Mouse (Mus musculus) CH12.LX (cell line): ENCODE data around the gene Rtn2. TPM values are rescaled to one million over a fixed set of nuclear protein-coding genes. Genes with fewer than 3 reads are reported as not detected.

Source experiments
- DNase-seq: peaks from one replicate; pipeline ENCODE4 v3.0.0-alpha.2; 2013; ENCODE audit errors: extremely low read depth
- H3K27ac ChIP-seq: 2 replicates; pipeline ENCODE4 v1.5.1; 2012; ENCODE audit warnings: low read depth, mild to moderate bottlenecking, control low read depth, moderate library complexity; ENCODE audit not compliant: insufficient read depth
- H3K27me3 ChIP-seq: replicated peaks from 2 replicates; pipeline ENCODE3; 2012; ENCODE audit warnings: inconsistent platforms
- H3K36me3 ChIP-seq, 2 experiments: replicated peaks in 1 of 2; 2 replicates each; pipeline versions ENCODE3 to v1.6.1; 2012; ENCODE audit warnings: inconsistent platforms in 1 of 2, low read length in 1 of 2, mild to moderate bottlenecking in 1 of 2, mixed read lengths in 1 of 2, moderate library complexity in 1 of 2; ENCODE audit not compliant: control insufficient read depth in 1 of 2, insufficient read depth in 1 of 2
- H3K4me1 ChIP-seq, 2 experiments: 2 replicates each; pipeline ENCODE4 v1.6.1; 2012; ENCODE audit warnings: inconsistent platforms in 1 of 2, moderate library complexity in 1 of 2; ENCODE audit not compliant: insufficient read depth in 2 of 2, control insufficient read depth in 1 of 2
- H3K4me2 ChIP-seq: 2 replicates; pipeline ENCODE4 v1.6.1; 2012; ENCODE audit warnings: low read depth, mild to moderate bottlenecking, control low read depth; ENCODE audit not compliant: poor library complexity, insufficient read depth, severe bottlenecking
- H3K4me3 ChIP-seq, 3 experiments: fragments of 150-350 bp in 1 of 3; sonication (generic) in 1 of 3; replicated peaks in 1 of 3; 2 replicates each; pipeline versions ENCODE3 to v1.5.1; 2011 to 2012; ENCODE audit warnings: low read depth in 2 of 3, low read length in 2 of 3, mild to moderate bottlenecking in 2 of 3, moderate library complexity in 2 of 3, control low read depth in 1 of 3, improper control_type of control experiment in 1 of 3, inconsistent platforms in 1 of 3, mixed read lengths in 1 of 3; ENCODE audit not compliant: poor library complexity in 1 of 3
- H3K79me2 ChIP-seq: replicated peaks from 2 replicates; pipeline ENCODE4 v1.6.1; 2012; ENCODE audit warnings: mild to moderate bottlenecking, moderate library complexity; ENCODE audit not compliant: control insufficient read depth, poor library complexity, insufficient read depth, severe bottlenecking; ENCODE audit errors: extremely low read depth
- H3K9ac ChIP-seq: 2 replicates; pipeline ENCODE4 v1.6.1; 2012; ENCODE audit warnings: low read depth, mild to moderate bottlenecking, control low read depth, moderate library complexity; ENCODE audit not compliant: insufficient read depth
- H3K9me3 ChIP-seq: replicated peaks from 2 replicates; pipeline ENCODE3; 2012; ENCODE audit warnings: low read length, inconsistent platforms, mixed read lengths
- BHLHE40 ChIP-seq: IDR thresholded peaks from 2 replicates; pipeline ENCODE4 v1.6.1; 2011; ENCODE audit warnings: mild to moderate bottlenecking, low read depth, low read length, improper control_type of control experiment
- CHD1 ChIP-seq: IDR thresholded peaks from 2 replicates; pipeline ENCODE4 v1.6.1; 2012; ENCODE audit warnings: low read depth, low read length, improper control_type of control experiment, inconsistent platforms
- CHD2 ChIP-seq: IDR thresholded peaks from 2 replicates; pipeline ENCODE4 v1.6.1; 2011; ENCODE audit warnings: low read length, improper control_type of control experiment
- CTCF ChIP-seq, 2 experiments: IDR thresholded peaks in 1 of 2; conservative IDR thresholded peaks in 1 of 2; 2 replicates each; pipeline ENCODE4 v1.5.1; 2011 to 2012; ENCODE audit warnings: low read depth in 2 of 2, low read length in 2 of 2, improper control_type of control experiment in 1 of 2, inconsistent platforms in 1 of 2, mild to moderate bottlenecking in 1 of 2, moderate library complexity in 1 of 2
- E2F4 ChIP-seq: IDR thresholded peaks from 2 replicates; pipeline ENCODE4 v1.6.1; 2011; ENCODE audit warnings: low read depth, low read length, improper control_type of control experiment; ENCODE audit not compliant: insufficient replicate concordance
- ELF1 ChIP-seq: IDR thresholded peaks from 2 replicates; pipeline ENCODE4 v1.6.1; 2014; ENCODE audit warnings: low read depth, mild to moderate bottlenecking, inconsistent platforms, low read length, improper control_type of control experiment
- EP300 ChIP-seq: IDR thresholded peaks from 2 replicates; pipeline ENCODE4 v1.6.1; 2011; ENCODE audit warnings: low read length, improper control_type of control experiment
- ETS1 ChIP-seq: conservative IDR thresholded peaks from 2 replicates; pipeline ENCODE4 v1.6.1; 2012; ENCODE audit warnings: low read depth, mild to moderate bottlenecking, inconsistent platforms, low read length, improper control_type of control experiment, moderate library complexity
- GABPA ChIP-seq: IDR thresholded peaks from 2 replicates; pipeline ENCODE4 v1.6.1; 2012; ENCODE audit warnings: low read depth, low read length, improper control_type of control experiment, inconsistent platforms; ENCODE audit not compliant: insufficient replicate concordance
- HCFC1 ChIP-seq: IDR thresholded peaks from 2 replicates; pipeline ENCODE4 v1.6.1; 2012; ENCODE audit warnings: low read depth, mild to moderate bottlenecking, inconsistent platforms, low read length, improper control_type of control experiment
- IRF4 ChIP-seq: IDR thresholded peaks from 2 replicates; pipeline ENCODE4 v1.6.1; 2014; ENCODE audit warnings: low read depth, mild to moderate bottlenecking, inconsistent platforms, low read length, improper control_type of control experiment
- JUN ChIP-seq: IDR thresholded peaks from 2 replicates; pipeline ENCODE4 v1.6.1; 2011; ENCODE audit warnings: low read depth, mild to moderate bottlenecking, low read length, improper control_type of control experiment, moderate library complexity; ENCODE audit not compliant: insufficient read depth
- JUND ChIP-seq: conservative IDR thresholded peaks from 2 replicates; pipeline ENCODE4 v1.6.1; 2011; ENCODE audit warnings: low read depth, low read length, improper control_type of control experiment
- KAT2A ChIP-seq: IDR thresholded peaks from 2 replicates; pipeline ENCODE4 v1.6.1; 2012; ENCODE audit warnings: low read length, improper control_type of control experiment, inconsistent platforms; ENCODE audit not compliant: insufficient replicate concordance
- MAFK ChIP-seq: IDR thresholded peaks from 2 replicates; pipeline ENCODE4 v1.6.1; 2011; ENCODE audit warnings: low read length, improper control_type of control experiment; ENCODE audit not compliant: insufficient replicate concordance
- MAX ChIP-seq: IDR thresholded peaks from 2 replicates; pipeline ENCODE4 v1.6.1; 2011; ENCODE audit warnings: low read length, improper control_type of control experiment
- MAZ ChIP-seq: IDR thresholded peaks from 2 replicates; pipeline ENCODE4 v1.6.1; 2012; ENCODE audit warnings: low read depth, mild to moderate bottlenecking, inconsistent platforms, low read length, improper control_type of control experiment, moderate library complexity
- MEF2A ChIP-seq: IDR thresholded peaks from 2 replicates; pipeline ENCODE4 v1.6.1; 2014; ENCODE audit warnings: low read depth, mild to moderate bottlenecking, inconsistent platforms, low read length, improper control_type of control experiment, borderline replicate concordance
- MXI1 ChIP-seq: IDR thresholded peaks from 2 replicates; pipeline ENCODE4 v1.6.1; 2011; ENCODE audit warnings: mild to moderate bottlenecking, low read depth, low read length, improper control_type of control experiment
- MYC ChIP-seq: IDR thresholded peaks from 2 replicates; pipeline ENCODE4 v1.6.1; 2011; ENCODE audit warnings: low read depth, mild to moderate bottlenecking, improper control_type of control experiment, low read length
- NELFE ChIP-seq: IDR thresholded peaks from 2 replicates; pipeline ENCODE4 v1.6.1; 2011; ENCODE audit warnings: low read depth, low read length, improper control_type of control experiment
- NRF1 ChIP-seq: IDR thresholded peaks from 2 replicates; pipeline ENCODE4 v1.6.1; 2014; ENCODE audit warnings: low read depth, mild to moderate bottlenecking, inconsistent platforms, low read length, improper control_type of control experiment, moderate library complexity
- PAX5 ChIP-seq: IDR thresholded peaks from 2 replicates; pipeline ENCODE4 v1.6.1; 2012; ENCODE audit warnings: low read length, inconsistent platforms, mixed read lengths
- POLR2A ChIP-seq: IDR thresholded peaks from 2 replicates; pipeline ENCODE4 v1.6.1; 2011; ENCODE audit warnings: low read depth, mild to moderate bottlenecking, improper control_type of control experiment, low read length
- POLR2AphosphoS2 ChIP-seq: IDR thresholded peaks from 2 replicates; pipeline ENCODE4 v1.6.1; 2011; ENCODE audit warnings: low read depth, low read length, improper control_type of control experiment
- RAD21 ChIP-seq: IDR thresholded peaks from 2 replicates; pipeline ENCODE4 v1.6.1; 2011; ENCODE audit warnings: low read depth, mild to moderate bottlenecking, low read length, improper control_type of control experiment, moderate library complexity
- RCOR1 ChIP-seq: conservative IDR thresholded peaks from 2 replicates; pipeline ENCODE4 v1.6.1; 2012; ENCODE audit warnings: low read depth, mild to moderate bottlenecking, inconsistent platforms, low read length, improper control_type of control experiment
- SIN3A ChIP-seq: IDR thresholded peaks from 2 replicates; pipeline ENCODE4 v1.6.1; 2012; ENCODE audit warnings: low read length, improper control_type of control experiment, inconsistent platforms
- SMC3 ChIP-seq: IDR thresholded peaks from 2 replicates; pipeline ENCODE4 v1.6.1; 2011; ENCODE audit warnings: low read depth, low read length, improper control_type of control experiment
- TBP ChIP-seq: conservative IDR thresholded peaks from 2 replicates; pipeline ENCODE4 v1.6.1; 2011; ENCODE audit warnings: low read depth, low read length, improper control_type of control experiment
- TCF12 ChIP-seq: IDR thresholded peaks from 2 replicates; pipeline ENCODE4 v1.6.1; 2014; ENCODE audit warnings: low read depth, mild to moderate bottlenecking, inconsistent platforms, low read length, improper control_type of control experiment
- UBTF ChIP-seq: IDR thresholded peaks from 2 replicates; pipeline ENCODE4 v1.6.1; 2012; ENCODE audit warnings: low read depth, mild to moderate bottlenecking, inconsistent platforms, low read length, improper control_type of control experiment, moderate library complexity
- USF1 ChIP-seq: IDR thresholded peaks from 2 replicates; pipeline ENCODE4 v1.6.1; 2014; ENCODE audit warnings: low read depth, mild to moderate bottlenecking, inconsistent platforms, low read length, improper control_type of control experiment
- USF2 ChIP-seq: conservative IDR thresholded peaks from 2 replicates; pipeline ENCODE4 v1.6.1; 2011; ENCODE audit warnings: low read depth, low read length, improper control_type of control experiment
- ZC3H11A ChIP-seq: IDR thresholded peaks from 2 replicates; pipeline ENCODE4 v1.6.1; 2012; ENCODE audit warnings: low read depth, mild to moderate bottlenecking, inconsistent platforms, low read length, improper control_type of control experiment
- ZKSCAN1 ChIP-seq: IDR thresholded peaks from 2 replicates; pipeline ENCODE4 v1.6.1; 2012; ENCODE audit warnings: low read depth, inconsistent platforms, low read length, improper control_type of control experiment, borderline replicate concordance
- ZMIZ1 ChIP-seq: IDR thresholded peaks from 2 replicates; pipeline ENCODE4 v1.6.1; 2012; ENCODE audit warnings: low read depth, mild to moderate bottlenecking, inconsistent platforms, low read length, improper control_type of control experiment
- ZNF384 ChIP-seq: IDR thresholded peaks from 2 replicates; pipeline ENCODE4 v1.6.1; 2012; ENCODE audit warnings: low read depth, low read length, improper control_type of control experiment, inconsistent platforms
- dilution Hi-C: fragments of 300-500 bp; cut with MboI; formaldehyde crosslinking; loops from 2 replicates; pipeline ENCODE4 v1.14.3; 2020; ENCODE audit warnings: low sequenced_read_pairs; ENCODE audit not compliant: extremely low pct_unique_long_range_greater_than_20kb, extremely low pct_ligation_motif_present
- in situ Hi-C: fragments of 300-500 bp; cut with MboI; formaldehyde crosslinking; loops from 3 replicates; pipeline ENCODE4 v1.14.3; 2019; ENCODE audit warnings: low sequenced_read_pairs, low pct_ligation_motif_present, low pct_unique_long_range_greater_than_20kb, mixed read lengths
- polyA plus RNA-seq: library from polyadenylated mRNA; unstranded; fragments of >175 nt; gene quantifications from 2 replicates; pipeline ENCODE4 v1.2.1, GENCODE M21; 2012; ENCODE audit warnings: low read depth; ENCODE audit not compliant: insufficient read length
- total RNA-seq, 2 experiments: library from RNA; depleted of rRNA; stranded (reverse); fragments of 300-350 nt in 1 of 2; fragments of >200 nt in 1 of 2; gene quantifications; 2 replicates each; pipeline ENCODE4 v1.2.3; 2012 to 2014

Gene Rtn2
- total and polyA plus RNA-seq, 3 experiments: 0.56 to 0.76 (median 0.72) TPM

DNA sequence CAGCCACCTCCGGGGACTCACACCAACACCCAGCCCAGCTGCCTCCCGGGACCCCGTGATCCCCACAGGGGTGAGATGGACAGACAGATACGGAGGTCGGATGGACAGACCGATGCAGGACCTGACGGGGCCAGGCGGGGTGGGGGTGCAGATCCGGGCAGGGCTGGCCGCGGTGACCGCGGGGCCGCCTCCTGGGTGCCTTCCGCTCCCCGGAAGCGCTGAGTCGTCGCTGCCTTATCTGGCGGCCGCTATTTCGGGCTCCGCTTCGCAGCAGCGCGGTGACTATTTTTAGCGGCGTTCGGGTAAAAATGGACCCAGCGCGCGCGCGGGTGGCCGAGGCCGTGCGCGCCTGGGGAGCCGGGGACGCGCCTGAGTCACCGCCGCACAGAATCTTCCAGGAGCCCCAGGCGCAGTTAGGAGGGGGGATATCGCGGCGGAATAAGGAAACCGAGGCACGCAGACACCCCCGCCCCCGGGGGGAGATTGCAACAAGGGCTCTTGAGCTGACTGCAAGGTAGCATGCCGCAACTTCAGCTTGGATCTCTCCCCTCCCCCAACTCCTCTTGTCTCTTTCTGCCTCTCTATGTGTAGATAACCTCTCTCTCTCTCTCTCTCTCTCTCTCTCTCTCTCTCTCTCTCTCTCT is 50.4 kb downstream of the Rtn2 start:
- TF ChIP-seq ELF1 (peak; percentile 83), ZMIZ1 (no peak), BHLHE40 (peak; percentile 65), ZC3H11A (no peak), JUND (no peak), GABPA (no peak), UBTF (0 out of 2 replicates have a peak, but pooled peaks have one; percentile 24), PAX5 (no peak), POLR2A (0 out of 2 replicates have a peak, but pooled peaks have one; percentile 21), MAX (no peak; the same call in 1 of the 2 replicates), SMC3 (no peak), RAD21 (no peak), EP300 (peak; percentile 44; the same call in 1 of the 2 replicates), TCF12 (peak; percentile 70), NRF1 (peak; percentile 52), MXI1 (peak; percentile 47; the same call in 1 of the 2 replicates), MYC (no peak), USF2 (no peak), RCOR1 (no peak), KAT2A (0 out of 2 replicates have a peak, but pooled peaks have one; percentile 43), USF1 (no peak), ZKSCAN1 (no peak), MAFK (0 out of 2 replicates have a peak, but pooled peaks have one; percentile 34), SIN3A (peak; percentile 64), POLR2AphosphoS2 (no peak), CTCF (conservative IDR thresholded peaks at IDR 0.05 in 1 of 2, IDR thresholded peaks at IDR 0.05 in 1 of 2; ENCODE audit: low read depth in 2 of 2, low read length in 2 of 2) (no peak), MEF2A (peak; percentile 100), MAZ (peak; percentile 65; the same call in 1 of the 2 replicates), CHD2 (no peak), HCFC1 (peak; percentile 50; the same call in 1 of the 2 replicates), NELFE (no peak), JUN (no peak), E2F4 (no peak), CHD1 (no peak), TBP (no peak), IRF4 (peak; percentile 63; the same call in 1 of the 2 replicates), ZNF384 (no peak), ETS1 (peak; percentile 84)
- Histone ChIP-seq H3K4me3 (peak overlapping the region; percentile 58 to 69 (median 59)), H3K4me1 (peaks cover 17 to 36% of the 10 kb centered on the region in 2 experiments), H3K9ac (peak overlapping the region; percentile 33), H3K9me3 (peaks cover 12% of the 10 kb centered on the region), H3K4me2 (peak overlapping the region; percentile 75), H3K79me2 (no peaks in the 10 kb centered on the region), H3K36me3 (peaks cover 0 to 3% of the 10 kb centered on the region in 2 experiments), H3K27ac (no peak overlapping the region), H3K27me3 (peaks cover 34% of the 10 kb centered on the region)
- in situ Hi-C loops: no loop called here
- DNase-seq: peak; percentile 70
- dilution Hi-C loops: no loop called here
